Mouse (Mus musculus): ENCODE data around the gene Dirc2. TPM values are rescaled to one million over a fixed set of nuclear protein-coding genes. Genes with fewer than 3 reads are reported as not detected.

Dirc2 gene
- total and polyA plus RNA-seq, 2 experiments from 2014 or later: 15.3 to 39.8 TPM

DNA sequence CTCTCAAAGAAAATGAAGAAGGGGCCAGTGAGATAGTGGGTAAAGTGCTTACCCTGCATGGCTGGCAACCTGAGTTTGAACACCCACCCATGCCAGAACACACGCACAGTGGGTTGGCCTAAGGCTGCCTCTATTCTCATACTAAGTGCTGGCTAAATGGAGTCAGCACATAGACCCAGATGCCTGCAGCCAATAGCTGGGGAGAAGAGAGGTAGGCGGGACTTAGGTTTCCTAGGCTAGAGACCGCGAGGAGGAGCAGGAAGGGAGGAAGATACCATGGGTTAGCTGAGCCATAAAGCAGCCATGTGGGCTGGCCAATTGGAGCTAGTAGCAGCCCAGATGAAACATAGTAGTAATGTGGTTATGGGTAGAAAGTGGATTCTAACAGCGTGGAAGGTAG is 3.4 kb upstream of the Dirc2 start:
- no peak overlapping the region for H3K9ac ChIP-seq (replicated peaks; ENCODE audit: low read depth, low read length)
- H3K4me1 ChIP-seq (ENCODE audit: control insufficient read depth, insufficient read depth): peaks cover 21% of the 10 kb centered on the region
- no peak overlapping the region for H3K4me3 ChIP-seq (ENCODE audit: low read depth, low read length)
- DNase-seq (ENCODE audit: low spot score) (no peak), ATAC-seq (ENCODE audit: insufficient read depth, low read depth) (no peak)
- no peaks in the 10 kb centered on the region for H3K27me3 ChIP-seq (ENCODE audit: control insufficient read depth, insufficient read depth, low read length)
- H3K36me3 ChIP-seq (replicated peaks; ENCODE audit: control insufficient read depth, insufficient read depth, low read length): no peaks in the 10 kb centered on the region
- H3K4me2 ChIP-seq (ENCODE audit: low read depth, low read length): no peak overlapping the region
- no peak overlapping the region for H3K27ac ChIP-seq (ENCODE audit: low read depth)
- H3K9me3 ChIP-seq (replicated peaks; ENCODE audit: control insufficient read depth, low read length): no peaks in the 10 kb centered on the region
- 86% methylated on average over 5 of the region's 5 CpGs for WGBS
- TF ChIP-seq EP300 (IDR thresholded peaks at IDR 0.05; ENCODE audit: low read depth) (no peak), CTCF (IDR thresholded peaks at IDR 0.05; ENCODE audit: low read depth) (no peak)

DNA sequence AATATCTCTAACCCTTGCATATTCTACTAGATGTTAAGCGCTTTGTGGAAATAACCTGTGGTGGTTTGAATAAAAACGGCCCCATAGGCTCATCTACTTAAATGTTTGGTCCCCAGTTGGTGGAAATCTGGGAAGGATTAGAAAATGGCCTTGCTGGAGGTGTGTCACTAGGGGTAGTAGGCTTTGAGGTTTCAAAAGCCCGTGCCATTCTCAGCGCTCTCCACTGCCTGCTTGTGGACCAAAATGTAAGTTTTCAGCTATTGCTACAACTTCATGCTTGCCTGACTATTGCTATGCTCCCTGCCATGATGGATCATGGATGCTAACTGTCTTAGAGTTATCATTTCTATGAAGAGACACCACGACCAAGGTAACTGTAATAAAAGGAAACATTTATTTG is 2.5 kb upstream of the Dirc2 start:
- TF ChIP-seq CTCF (IDR thresholded peaks at IDR 0.05; ENCODE audit: low read depth): no peak
- TF ChIP-seq EP300 (IDR thresholded peaks at IDR 0.05; ENCODE audit: low read depth): no peak
- 84% methylated on average over 5 of the region's 5 CpGs for WGBS
- Histone ChIP-seq H3K27me3 (ENCODE audit: control insufficient read depth, insufficient read depth, low read length) (no peaks in the 10 kb centered on the region), H3K27ac (ENCODE audit: low read depth) (no peak overlapping the region), H3K4me1 (ENCODE audit: control insufficient read depth, insufficient read depth) (peaks cover 21% of the 10 kb centered on the region), H3K9me3 (replicated peaks; ENCODE audit: control insufficient read depth, low read length) (no peaks in the 10 kb centered on the region), H3K4me3 (ENCODE audit: low read depth, low read length) (no peak overlapping the region), H3K36me3 (replicated peaks; ENCODE audit: control insufficient read depth, insufficient read depth, low read length) (no peaks in the 10 kb centered on the region), H3K4me2 (ENCODE audit: low read depth, low read length) (no peak overlapping the region), H3K9ac (replicated peaks; ENCODE audit: low read depth, low read length) (no peak overlapping the region)
- ATAC-seq (ENCODE audit: insufficient read depth, low read depth): no peak
- no peak for DNase-seq (ENCODE audit: low spot score)

DNA sequence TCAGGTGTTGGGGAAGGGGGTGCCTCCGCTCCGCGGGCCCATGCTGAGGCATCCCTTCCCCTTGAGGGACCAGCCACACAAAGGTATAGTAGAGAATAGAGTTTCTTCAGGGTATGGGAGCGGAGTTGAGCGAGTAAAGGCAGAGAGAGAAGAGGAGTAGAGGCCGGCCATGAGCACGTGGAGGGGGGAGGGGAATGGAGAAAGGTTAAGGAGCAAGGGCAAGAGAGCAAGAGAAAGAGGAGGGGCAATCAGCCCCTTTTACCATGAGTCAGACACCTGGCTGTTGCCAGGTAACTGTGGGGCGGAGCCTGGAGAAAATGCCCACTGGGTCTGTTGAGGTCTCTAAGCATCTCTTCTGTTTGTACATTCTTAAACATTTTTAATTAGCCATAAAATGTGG is 2.0 kb upstream of the Dirc2 start:
- Histone ChIP-seq H3K36me3 (replicated peaks; ENCODE audit: control insufficient read depth, insufficient read depth, low read length) (no peaks in the 10 kb centered on the region), H3K27ac (ENCODE audit: low read depth) (no peak overlapping the region), H3K27me3 (ENCODE audit: control insufficient read depth, insufficient read depth, low read length) (no peaks in the 10 kb centered on the region), H3K9me3 (replicated peaks; ENCODE audit: control insufficient read depth, low read length) (no peaks in the 10 kb centered on the region), H3K4me2 (ENCODE audit: low read depth, low read length) (peak overlapping the region; percentile 88), H3K4me1 (ENCODE audit: control insufficient read depth, insufficient read depth) (peaks cover 21% of the 10 kb centered on the region), H3K9ac (replicated peaks; ENCODE audit: low read depth, low read length) (no peak overlapping the region), H3K4me3 (ENCODE audit: low read depth, low read length) (peak overlapping the region; percentile 78; the same call in 1 of the 2 replicates)
- TF ChIP-seq EP300 (IDR thresholded peaks at IDR 0.05; ENCODE audit: low read depth) (no peak), CTCF (IDR thresholded peaks at IDR 0.05; ENCODE audit: low read depth) (no peak)
- DNase-seq (ENCODE audit: low spot score) (no peak), ATAC-seq (ENCODE audit: insufficient read depth, low read depth) (no peak)
- WGBS: 31% methylated on average over 8 of the region's 8 CpGs

DNA sequence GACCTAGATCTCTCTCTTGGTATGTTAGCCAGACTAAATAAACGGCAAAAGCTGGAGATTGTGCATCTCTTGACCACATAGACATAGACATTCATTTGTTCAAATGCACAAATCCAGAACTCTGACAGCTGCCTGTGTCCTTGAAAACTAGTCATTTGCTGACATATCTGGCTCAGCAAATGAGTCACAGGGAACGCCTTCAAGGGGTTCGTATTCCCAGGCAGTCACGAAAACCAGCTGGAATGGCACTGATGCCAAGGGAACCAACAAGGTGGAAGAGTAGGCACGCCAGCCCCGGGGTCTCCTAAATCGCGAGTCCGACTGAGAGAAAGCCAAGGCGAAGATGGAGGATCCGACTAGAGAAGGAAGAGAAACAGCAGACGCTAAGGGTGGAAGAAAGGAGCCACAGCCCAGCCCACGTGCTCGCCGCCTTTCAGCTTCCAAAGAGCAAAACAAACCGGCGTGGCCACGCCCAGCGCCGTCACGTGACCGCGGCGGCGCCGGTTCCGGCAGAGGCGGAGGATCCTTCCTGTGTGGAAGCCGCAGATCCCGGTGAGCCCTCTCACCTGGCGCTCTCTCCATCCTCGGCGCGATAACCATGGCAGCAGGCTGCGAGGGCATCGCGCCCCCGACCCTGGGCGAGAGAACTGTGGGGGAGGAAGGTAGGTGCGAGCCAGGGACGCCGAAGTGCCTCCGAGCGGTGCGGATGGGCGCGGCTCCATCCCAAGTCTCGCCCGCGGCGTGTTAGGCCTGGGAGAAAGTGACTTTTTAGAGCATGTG is 912 bp upstream of the Dirc2 start, which contains the start of gene Hspbap1:
TSS of gene Hspbap1 (plus strand) at position 498 of the 780 bp plus-strand sequence.
- Histone ChIP-seq H3K27ac (ENCODE audit: low read depth) (peak within 1 kb of the TSS; percentile 74), H3K36me3 (replicated peaks; ENCODE audit: control insufficient read depth, insufficient read depth, low read length) (no peaks in the 10 kb centered on the region), H3K9me3 (replicated peaks; ENCODE audit: control insufficient read depth, low read length) (no peaks in the 10 kb centered on the region), H3K9ac (replicated peaks; ENCODE audit: low read depth, low read length) (peak within 1 kb of the TSS; percentile 89), H3K4me1 (ENCODE audit: control insufficient read depth, insufficient read depth) (peaks cover 21% of the 10 kb centered on the region), H3K4me2 (ENCODE audit: low read depth, low read length) (peak within 1 kb of the TSS; percentile 88), H3K4me3 (ENCODE audit: low read depth, low read length) (peak within 1 kb of the TSS; percentile 78), H3K27me3 (ENCODE audit: control insufficient read depth, insufficient read depth, low read length) (no peaks in the 10 kb centered on the region)
- ATAC-seq (ENCODE audit: insufficient read depth, low read depth) (peak; percentile 79), DNase-seq (ENCODE audit: low spot score) (peak; percentile 79)
- TF ChIP-seq EP300 (IDR thresholded peaks at IDR 0.05; ENCODE audit: low read depth): no peak
- TF ChIP-seq CTCF (IDR thresholded peaks at IDR 0.05; ENCODE audit: low read depth): no peak
- under 1% methylated on average over 51 of the region's 51 CpGs for WGBS

DNA sequence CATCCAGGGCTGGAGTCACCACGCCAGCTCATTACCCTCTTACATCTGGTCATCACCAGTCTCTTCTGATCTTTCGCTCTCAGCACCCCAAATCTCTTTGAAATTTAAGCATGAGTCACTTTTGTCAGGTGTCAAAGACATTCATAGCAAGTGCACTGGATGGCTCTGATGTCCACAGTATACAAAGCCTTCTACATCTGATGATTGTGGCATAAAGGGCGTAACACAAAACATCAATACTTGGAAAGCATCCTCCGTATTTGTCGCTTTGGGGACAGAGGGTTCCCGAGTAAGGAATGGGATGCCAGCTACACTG is 729 bp downstream of the Dirc2 start:
- peak overlapping the region; percentile 74; the same call in 1 of the 2 replicates for H3K27ac ChIP-seq (ENCODE audit: low read depth)
- no peak for TF ChIP-seq CTCF (IDR thresholded peaks at IDR 0.05; ENCODE audit: low read depth)
- TF ChIP-seq EP300 (IDR thresholded peaks at IDR 0.05; ENCODE audit: low read depth): no peak
- no peaks in the 10 kb centered on the region for H3K9me3 ChIP-seq (replicated peaks; ENCODE audit: control insufficient read depth, low read length)

DNA sequence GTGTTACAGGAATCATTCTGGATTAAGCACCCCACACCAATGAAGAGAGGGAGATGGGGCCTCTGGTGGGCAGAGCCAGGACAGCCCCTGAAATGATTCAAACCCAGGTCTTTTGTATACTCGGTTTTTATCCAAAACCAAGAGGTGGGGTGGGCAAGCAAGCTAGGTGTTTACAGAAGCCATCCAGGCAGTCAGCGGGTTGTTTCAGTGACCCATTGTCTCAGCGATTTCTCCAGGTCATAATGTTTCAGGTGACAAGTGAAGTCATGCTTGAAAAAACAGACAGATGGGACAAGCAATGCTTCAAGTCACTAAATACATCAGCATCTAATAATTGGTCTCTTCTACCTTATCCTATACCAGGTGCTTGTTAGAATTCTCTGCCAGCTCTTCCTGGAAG is 2.8 kb downstream of the Dirc2 start:
- Histone ChIP-seq H3K36me3 (replicated peaks; ENCODE audit: control insufficient read depth, insufficient read depth, low read length) (no peaks in the 10 kb centered on the region), H3K9ac (replicated peaks; ENCODE audit: low read depth, low read length) (no peak overlapping the region)
- TF ChIP-seq EP300 (IDR thresholded peaks at IDR 0.05; ENCODE audit: low read depth) (no peak), CTCF (IDR thresholded peaks at IDR 0.05; ENCODE audit: low read depth) (no peak)

More for the DNA sequence above, 729 bp downstream of the Dirc2 start:
- H3K36me3 ChIP-seq (replicated peaks; ENCODE audit: control insufficient read depth, insufficient read depth, low read length): no peaks in the 10 kb centered on the region
- DNase-seq (ENCODE audit: low spot score) (no peak), ATAC-seq (ENCODE audit: insufficient read depth, low read depth) (no peak)
- H3K4me1 ChIP-seq (ENCODE audit: control insufficient read depth, insufficient read depth): peaks cover 26% of the 10 kb centered on the region
- peak overlapping the region; percentile 78 for H3K4me3 ChIP-seq (ENCODE audit: low read depth, low read length)
- WGBS: 25% methylated on average over 6 of the region's 6 CpGs
- H3K27me3 ChIP-seq (ENCODE audit: control insufficient read depth, insufficient read depth, low read length): no peaks in the 10 kb centered on the region
- peak overlapping the region; percentile 89 for H3K9ac ChIP-seq (replicated peaks; ENCODE audit: low read depth, low read length)
- peak overlapping the region; percentile 88 for H3K4me2 ChIP-seq (ENCODE audit: low read depth, low read length)

More for the DNA sequence above, 2.8 kb downstream of the Dirc2 start:
- H3K4me3 ChIP-seq (ENCODE audit: low read depth, low read length): no peak overlapping the region
- H3K4me1 ChIP-seq (ENCODE audit: control insufficient read depth, insufficient read depth): peaks cover 26% of the 10 kb centered on the region
- no peak overlapping the region for H3K27ac ChIP-seq (ENCODE audit: low read depth)
- no peak overlapping the region for H3K4me2 ChIP-seq (ENCODE audit: low read depth, low read length)
- no peaks in the 10 kb centered on the region for H3K27me3 ChIP-seq (ENCODE audit: control insufficient read depth, insufficient read depth, low read length)
- no peaks in the 10 kb centered on the region for H3K9me3 ChIP-seq (replicated peaks; ENCODE audit: control insufficient read depth, low read length)
- ATAC-seq (ENCODE audit: insufficient read depth, low read depth): no peak
- WGBS: 85% methylated on average over 3 of the region's 3 CpGs
- DNase-seq (ENCODE audit: low spot score): no peak
